Mouse (Mus musculus) common myeloid progenitor, adult 5-6 weeks (primary cell): Measurements from ENCODE around the gene Zdhhc12. TPM values are rescaled to one million over a fixed set of nuclear protein-coding genes. Genes with fewer than 3 reads are reported as not detected.
"Not testable (repeated sequence)": the region's sequence is repeated elsewhere in the genome, so short reads cannot be mapped to it uniquely, and the experiment has no call there.

Experiments used
- ATAC-seq: replicated peaks from 2 replicates; pipeline ENCODE4 v1.8.0; 2016; ENCODE audit warnings: low read depth, mild to moderate bottlenecking, moderate TSS enrichment, inconsistent platforms; ENCODE audit not compliant: poor library complexity, severe bottlenecking
- total RNA-seq: library from RNA; stranded (forward); fragments of 200-1000, 187-1606 nt; gene quantifications from 2 replicates; pipeline ENCODE4 v1.2.3, GENCODE M21; 2017

Gene Zdhhc12
- total RNA-seq, 1 experiment from 2014 or later: 8.0 TPM

- ATAC-seq: no peak
Measured at GRCm38 (mm10) chr2:30067031-30067888, 26.2 kb downstream of the Zdhhc12 start.

GRCm38 (mm10) chr2:30066046-30066901 is 27.2 kb downstream of the Zdhhc12 start:
- peak; percentile 74 for ATAC-seq

GRCm38 (mm10) chr2:30064298-30064697 is 29.1 kb downstream of the Zdhhc12 start:
- no peak for ATAC-seq

- no peak for ATAC-seq
Measured at GRCm38 (mm10) chr2:30063791-30064190, 29.7 kb downstream of the Zdhhc12 start.

GRCm38 (mm10) chr2:30063235-30063634 is 30.2 kb downstream of the Zdhhc12 start:
- no peak for ATAC-seq

- peak; percentile 27 for ATAC-seq
Measured at GRCm38 (mm10) chr2:30062249-30063093, 31.0 kb downstream of the Zdhhc12 start.

- ATAC-seq: peak; percentile 41
Measured at GRCm38 (mm10) chr2:30061215-30062166, 32.0 kb downstream of the Zdhhc12 start.

GRCm38 (mm10) chr2:30058418-30058817 is 35.0 kb downstream of the Zdhhc12 start:
- ATAC-seq: no peak

- peak; percentile 65 for ATAC-seq
Measured at GRCm38 (mm10) chr2:30057223-30057904, 36.1 kb downstream of the Zdhhc12 start, which contains the start of gene Set. Gene Set (plus strand): TSS chr2:30057378.

- ATAC-seq: no peak
Measured at GRCm38 (mm10) chr2:30056736-30057135, 36.7 kb downstream of the Zdhhc12 start.

- not testable (repeated sequence) for ATAC-seq
Measured at GRCm38 (mm10) chr2:30055310-30055709, 38.1 kb downstream of the Zdhhc12 start.

GRCm38 (mm10) chr2:30051992-30052761 is 41.3 kb downstream of the Zdhhc12 start:
- 0 out of 2 replicates have a peak, but pooled peaks have one; percentile 39 for ATAC-seq

GRCm38 (mm10) chr2:30049831-30050230 is 43.6 kb downstream of the Zdhhc12 start:
- ATAC-seq: 0 out of 2 replicates have a peak, but pooled peaks have one; percentile 26

GRCm38 (mm10) chr2:30048699-30049388 is 44.6 kb downstream of the Zdhhc12 start, which contains the start of gene Wdr34:
Gene Wdr34 (minus strand): TSS chr2:30048881.
- ATAC-seq: peak; percentile 95

- no peak for ATAC-seq
Measured at GRCm38 (mm10) chr2:30048101-30048501, 45.3 kb downstream of the Zdhhc12 start.

GRCm38 (mm10) chr2:30047127-30047526 is 46.3 kb downstream of the Zdhhc12 start:
- ATAC-seq: no peak

GRCm38 (mm10) chr2:30044550-30044949 is 48.9 kb downstream of the Zdhhc12 start:
- no peak for ATAC-seq
